Mouse (Mus musculus): ENCODE results near the gene Gm8947.

DNA sequence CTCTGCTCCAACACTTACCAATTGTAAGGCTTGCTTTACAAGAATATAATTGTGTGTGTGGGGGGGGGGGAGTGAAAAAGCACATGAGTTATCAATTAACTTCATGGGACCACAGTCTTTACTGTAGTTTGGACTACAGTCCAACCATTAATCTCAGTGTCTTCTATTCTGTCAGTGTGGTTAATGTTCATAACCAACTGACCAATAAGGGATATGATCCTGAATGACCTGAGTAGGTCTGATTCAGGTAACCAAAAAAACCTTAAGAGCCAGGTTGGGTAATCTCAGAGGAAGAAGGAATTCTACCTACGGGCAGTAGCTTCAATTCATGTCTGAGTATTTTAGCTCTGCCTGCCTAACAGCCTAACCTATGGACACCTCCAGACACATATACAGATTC, 32.4 kb downstream of the Gm8947 start:
- TF ChIP-seq POLR2A (IDR thresholded peaks at IDR 0.05; ENCODE audit: extremely low read depth, insufficient read depth, low read length) (no peak), CTCF (IDR thresholded peaks at IDR 0.05; ENCODE audit: extremely low read depth, insufficient read depth, low read length) (no peak)

Measured in cortical plate, adult 2 months (tissue).